Mouse (Mus musculus): ENCODE measurements around the gene Nprl2. TPM values are rescaled to one million over a fixed set of nuclear protein-coding genes. Genes with fewer than 3 reads are reported as not detected.
"Not testable (repeated sequence)": the region's sequence is repeated elsewhere in the genome, so short reads cannot be mapped to it uniquely, and the experiment has no call there.

Nprl2 gene
- polyA plus RNA-seq, 1 experiment = 64.1 TPM

DNA sequence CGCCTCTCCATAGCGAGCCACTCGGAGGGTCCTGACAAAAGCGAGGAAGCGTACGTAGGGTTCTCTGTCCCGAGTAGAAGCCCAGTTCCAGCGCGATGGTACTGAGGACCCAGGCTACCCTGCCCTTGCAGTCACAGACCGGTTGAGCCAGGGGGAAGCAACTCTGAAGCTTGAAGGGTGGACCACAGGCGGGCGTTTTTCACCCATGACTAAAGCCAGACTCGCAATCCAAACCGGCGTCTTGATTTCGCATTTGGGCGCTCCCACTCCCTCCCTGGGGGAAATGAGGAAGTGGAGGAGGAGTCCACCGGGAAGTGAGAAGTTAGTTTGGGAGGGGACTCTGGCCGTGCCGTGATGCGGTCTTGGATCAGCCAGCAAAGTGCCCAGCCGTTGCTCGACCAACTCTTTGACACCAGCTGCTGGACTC, 13.0 kb downstream of the Nprl2 start:
- Histone ChIP-seq H3K27ac (ENCODE audit: insufficient read depth, low read length) (peak overlapping the region; percentile 73), H3K4me3 (replicated peaks; ENCODE audit: insufficient read depth, low read depth, low read length) (peak overlapping the region; percentile 88), H3K4me1 (ENCODE audit: control insufficient read depth, insufficient read depth, low read length) (peaks cover 3% of the 10 kb centered on the region; the same call in 1 of the 2 replicates), H3K27me3 (ENCODE audit: control insufficient read depth, insufficient read depth, low read length) (no peaks in the 10 kb centered on the region)
- under 1% methylated on average over 23 of the region's 23 CpGs for WGBS
- no peak for DNase-seq
- TF ChIP-seq CTCF (IDR thresholded peaks at IDR 0.05; ENCODE audit: borderline replicate concordance, insufficient read depth, low read depth, low read length) (no peak), POLR2A (IDR thresholded peaks at IDR 0.05; ENCODE audit: borderline replicate concordance, insufficient read depth, low read length) (no peak)

DNA sequence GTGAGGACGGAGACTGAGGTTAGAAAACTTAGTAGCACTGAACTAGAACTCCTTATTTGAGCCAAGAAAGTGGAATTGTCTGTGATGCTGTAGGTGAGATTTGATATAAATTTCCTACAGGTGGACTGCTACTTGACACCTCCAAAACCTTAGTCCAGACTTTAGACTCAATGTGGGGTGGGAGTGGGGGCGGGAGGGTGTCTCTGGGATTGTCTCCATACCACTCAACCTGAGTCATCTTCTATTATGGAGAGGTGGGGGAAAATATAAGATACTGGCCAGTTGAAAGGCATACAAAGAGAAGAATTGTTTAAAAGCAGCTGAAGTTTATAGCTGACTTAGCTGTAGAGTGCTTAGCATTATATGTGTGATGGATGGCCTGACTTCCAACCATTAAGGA, 13.7 kb downstream of the Nprl2 start:
- DNase-seq = no peak
- H3K27ac ChIP-seq (ENCODE audit: insufficient read depth, low read length) = no peak overlapping the region
- WGBS = 36% methylated on average over 2 of the region's 2 CpGs
- H3K4me1 ChIP-seq (ENCODE audit: control insufficient read depth, insufficient read depth, low read length) = peaks cover 3% of the 10 kb centered on the region; the same call in 1 of the 2 replicates
- H3K27me3 ChIP-seq (ENCODE audit: control insufficient read depth, insufficient read depth, low read length) = no peaks in the 10 kb centered on the region
- peak overlapping the region; percentile 88 for H3K4me3 ChIP-seq (replicated peaks; ENCODE audit: insufficient read depth, low read depth, low read length)
- no peak for TF ChIP-seq CTCF (IDR thresholded peaks at IDR 0.05; ENCODE audit: borderline replicate concordance, insufficient read depth, low read depth, low read length)
- TF ChIP-seq POLR2A (IDR thresholded peaks at IDR 0.05; ENCODE audit: borderline replicate concordance, insufficient read depth, low read length) = no peak

DNA sequence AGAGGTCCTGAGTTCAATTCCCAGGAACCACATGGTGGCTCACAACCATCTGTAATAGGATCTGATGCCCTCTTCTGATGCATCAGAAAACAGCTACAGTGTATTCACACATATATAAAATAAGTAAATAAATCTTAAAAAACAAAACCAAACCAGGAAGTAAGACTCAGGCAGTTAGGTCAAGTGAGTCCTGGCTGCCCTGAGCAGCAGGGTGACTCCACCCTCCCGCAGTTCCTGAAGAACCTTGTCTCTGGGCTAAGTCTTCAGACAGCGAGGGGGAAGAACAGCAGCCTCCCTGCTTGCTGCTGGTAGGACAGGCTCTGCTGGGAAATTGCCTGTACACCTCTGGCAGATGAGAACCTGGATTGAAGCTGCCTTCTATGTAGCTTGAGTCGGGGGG, 14.3 kb downstream of the Nprl2 start:
- H3K27ac ChIP-seq (ENCODE audit: insufficient read depth, low read length) = no peak overlapping the region
- no peaks in the 10 kb centered on the region for H3K27me3 ChIP-seq (ENCODE audit: control insufficient read depth, insufficient read depth, low read length)
- no peak for DNase-seq
- 66% methylated on average over 3 of the region's 3 CpGs for WGBS
- no peak overlapping the region for H3K4me3 ChIP-seq (replicated peaks; ENCODE audit: insufficient read depth, low read depth, low read length)
- no peak for TF ChIP-seq POLR2A (IDR thresholded peaks at IDR 0.05; ENCODE audit: borderline replicate concordance, insufficient read depth, low read length)
- peaks cover 3% of the 10 kb centered on the region; the same call in 1 of the 2 replicates for H3K4me1 ChIP-seq (ENCODE audit: control insufficient read depth, insufficient read depth, low read length)

DNA sequence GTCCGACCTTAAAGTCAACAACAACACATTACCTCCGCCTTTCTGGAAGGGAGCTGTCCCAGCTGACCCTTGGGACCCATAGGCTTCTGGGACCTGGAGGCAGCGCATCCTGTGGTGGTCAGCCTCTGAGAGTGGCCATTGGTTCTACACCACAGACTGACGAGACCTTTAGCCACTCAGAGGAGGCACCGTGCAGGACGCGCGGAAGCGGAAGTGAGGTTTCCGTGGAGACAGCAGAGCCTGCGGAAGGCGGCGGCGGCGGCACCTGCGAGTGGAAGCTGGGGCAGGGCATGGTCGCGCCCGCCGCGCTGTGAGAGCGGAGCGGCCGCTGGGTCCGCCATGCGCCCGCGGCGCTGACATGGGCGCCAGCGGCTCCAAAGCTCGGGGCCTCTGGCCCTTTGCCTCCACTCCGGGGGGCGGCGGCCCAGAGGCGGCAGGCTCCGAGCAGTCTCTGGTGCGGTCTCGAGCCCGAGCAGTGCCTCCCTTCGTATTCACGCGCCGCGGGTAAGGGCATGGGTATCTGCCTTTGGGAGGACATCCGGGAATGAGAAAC, 21.1 kb downstream of the Nprl2 start, which contains the start of gene Tusc2:
Gene Tusc2, plus strand, starts transcription at position 227 of the 553 bp plus-strand sequence.
- H3K27ac ChIP-seq (ENCODE audit: insufficient read depth, low read length) = peak within 1 kb of the TSS; percentile 55; the same call in 1 of the 2 replicates
- TF ChIP-seq POLR2A (IDR thresholded peaks at IDR 0.05; ENCODE audit: borderline replicate concordance, insufficient read depth, low read length) (peak; percentile 69; the same call in 1 of the 2 replicates), CTCF (IDR thresholded peaks at IDR 0.05; ENCODE audit: borderline replicate concordance, insufficient read depth, low read depth, low read length) (no peak)

DNA sequence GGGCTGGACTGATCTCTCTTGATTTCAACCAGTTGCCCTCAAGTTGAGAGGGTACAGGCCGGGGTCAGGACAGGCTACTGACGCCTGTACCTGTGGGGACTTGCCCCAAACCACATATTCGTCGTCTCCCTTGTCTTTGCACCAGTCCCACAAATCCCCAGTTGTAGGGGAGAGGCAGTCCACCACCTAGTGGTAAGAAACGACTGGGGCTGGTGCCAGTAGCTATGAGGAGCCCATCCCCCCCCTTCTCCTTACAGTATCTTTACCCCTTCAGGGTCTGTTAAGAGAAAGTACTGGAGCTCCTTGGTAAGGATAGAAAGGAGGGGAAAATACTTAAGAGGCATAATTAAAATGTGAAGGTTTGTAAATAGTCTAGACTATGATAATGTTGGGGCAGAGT, 23.5 kb downstream of the Nprl2 start:
- H3K27ac ChIP-seq (ENCODE audit: insufficient read depth, low read length); H3K27me3 ChIP-seq (ENCODE audit: control insufficient read depth, insufficient read depth, low read length); H3K4me3 ChIP-seq (replicated peaks; ENCODE audit: insufficient read depth, low read depth, low read length); DNase-seq: not testable (repeated sequence)
- peaks cover 16% of the 10 kb centered on the region for H3K4me1 ChIP-seq (ENCODE audit: control insufficient read depth, insufficient read depth, low read length)
- WGBS = 45% methylated on average over 5 of the region's 5 CpGs

More for the DNA sequence above, 21.1 kb downstream of the Nprl2 start, which contains the start of gene Tusc2:
- H3K27me3 ChIP-seq (ENCODE audit: control insufficient read depth, insufficient read depth, low read length) = no peaks in the 10 kb centered on the region
- WGBS = under 1% methylated on average over 46 of the region's 46 CpGs
- H3K4me1 ChIP-seq (ENCODE audit: control insufficient read depth, insufficient read depth, low read length) = peaks cover 10% of the 10 kb centered on the region; the same call in 1 of the 2 replicates
- H3K4me3 ChIP-seq (replicated peaks; ENCODE audit: insufficient read depth, low read depth, low read length) = peak within 1 kb of the TSS; percentile 82
- peak; percentile 94 to 98 for DNase-seq

DNA sequence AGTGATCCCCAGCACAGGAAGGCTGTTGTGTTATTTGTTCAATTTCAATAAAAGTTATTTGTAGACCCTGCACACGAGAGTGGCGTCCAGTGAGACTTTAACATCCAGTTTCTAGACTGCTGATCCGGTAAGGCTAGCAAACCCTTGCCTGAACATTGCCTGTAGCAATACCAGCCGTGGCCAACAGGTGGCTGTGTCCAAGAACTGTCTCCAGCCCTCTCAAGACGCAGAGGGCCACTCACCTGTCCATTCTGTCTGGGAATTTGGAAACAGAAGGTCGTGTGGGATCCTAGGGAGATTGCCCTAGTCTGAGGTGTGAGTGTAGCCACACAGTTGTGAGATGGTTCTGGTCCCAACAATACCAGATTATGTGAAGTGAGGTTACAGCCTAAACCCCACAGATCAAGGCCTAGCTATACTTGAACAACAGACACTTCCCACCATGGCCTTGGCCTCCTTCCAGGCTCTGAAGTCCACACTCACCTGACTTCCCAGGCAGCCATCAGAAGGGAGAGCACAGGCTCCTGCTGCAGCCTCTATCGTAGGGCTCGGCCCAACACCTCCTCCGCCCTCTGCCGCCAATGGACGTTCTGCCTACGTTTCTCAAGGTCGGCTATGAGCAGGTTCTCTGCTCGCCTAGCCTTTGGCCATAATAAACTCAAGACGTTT, 24.1 kb downstream of the Nprl2 start:
- no peak overlapping the region for H3K4me3 ChIP-seq (replicated peaks; ENCODE audit: insufficient read depth, low read depth, low read length)
- TF ChIP-seq POLR2A (IDR thresholded peaks at IDR 0.05; ENCODE audit: borderline replicate concordance, insufficient read depth, low read length) (no peak), CTCF (IDR thresholded peaks at IDR 0.05; ENCODE audit: borderline replicate concordance, insufficient read depth, low read depth, low read length) (peak; percentile 86)
- no peaks in the 10 kb centered on the region for H3K27me3 ChIP-seq (ENCODE audit: control insufficient read depth, insufficient read depth, low read length)
- WGBS = 53% methylated on average over 15 of the region's 15 CpGs
- peaks cover 16% of the 10 kb centered on the region for H3K4me1 ChIP-seq (ENCODE audit: control insufficient read depth, insufficient read depth, low read length)
- no peak overlapping the region for H3K27ac ChIP-seq (ENCODE audit: insufficient read depth, low read length)
- peak; percentile 74 to 84 for DNase-seq

DNA sequence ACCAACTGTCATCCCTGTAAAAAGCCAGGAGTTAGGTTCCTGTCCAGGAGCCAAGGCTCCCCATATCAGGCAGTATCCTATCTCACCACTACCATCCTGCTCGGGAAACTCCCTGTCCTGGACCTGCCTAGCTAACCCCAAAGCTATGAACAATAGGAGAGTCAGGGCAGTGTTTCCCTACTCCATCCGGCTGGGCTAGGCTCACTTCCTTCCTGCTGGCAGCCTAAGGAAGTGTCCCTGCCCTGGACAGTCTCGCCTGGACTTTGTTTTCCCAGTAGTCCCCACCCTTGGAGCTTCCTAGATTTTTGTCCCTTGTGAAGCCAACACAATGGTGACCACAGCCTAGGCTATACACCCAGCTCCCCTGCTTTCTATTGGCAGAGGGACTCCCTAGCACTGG, 24.8 kb downstream of the Nprl2 start:
- TF ChIP-seq POLR2A (IDR thresholded peaks at IDR 0.05; ENCODE audit: borderline replicate concordance, insufficient read depth, low read length) = no peak
- no peak for TF ChIP-seq CTCF (IDR thresholded peaks at IDR 0.05; ENCODE audit: borderline replicate concordance, insufficient read depth, low read depth, low read length)
- H3K4me1 ChIP-seq (ENCODE audit: control insufficient read depth, insufficient read depth, low read length) = peaks cover 16% of the 10 kb centered on the region
- no peak overlapping the region for H3K4me3 ChIP-seq (replicated peaks; ENCODE audit: insufficient read depth, low read depth, low read length)
- no peaks in the 10 kb centered on the region for H3K27me3 ChIP-seq (ENCODE audit: control insufficient read depth, insufficient read depth, low read length)
- WGBS = 79% methylated on average over 3 of the region's 3 CpGs
- no peak for DNase-seq
- no peak overlapping the region for H3K27ac ChIP-seq (ENCODE audit: insufficient read depth, low read length)

DNA sequence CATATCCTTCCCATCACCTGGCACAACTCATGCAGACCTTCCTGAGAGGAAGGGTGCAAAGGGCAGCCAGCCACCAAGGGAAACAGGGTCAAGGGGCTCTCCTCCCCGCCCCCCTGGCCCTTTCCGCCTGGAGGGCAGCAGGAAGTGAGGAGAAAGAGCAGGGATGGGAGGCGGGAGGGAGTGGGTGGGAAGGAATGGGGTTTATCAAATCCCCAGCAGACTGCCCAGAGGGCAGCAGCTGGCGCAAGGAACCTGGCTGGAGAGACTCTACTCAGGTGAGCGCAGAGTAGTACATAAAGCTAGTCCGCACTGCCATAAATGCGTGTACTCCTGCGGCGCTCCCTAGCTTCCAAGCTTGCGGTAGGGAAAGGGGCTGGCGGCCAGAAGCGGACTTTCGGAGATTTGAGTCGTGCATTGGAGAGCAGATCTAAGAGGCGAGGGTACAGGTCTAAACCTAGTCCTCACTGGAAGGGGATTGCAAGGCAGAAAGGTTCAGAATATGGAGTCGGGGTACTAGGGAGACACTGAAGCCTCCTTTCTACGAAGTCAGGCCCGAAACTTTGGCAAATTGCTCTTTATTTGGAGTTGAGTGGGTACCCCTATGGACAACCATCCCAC, 25.8 kb downstream of the Nprl2 start, which contains the start of gene Hyal2:
Gene Hyal2, plus strand, starts transcription at position 244 of the 618 bp plus-strand sequence.
- Histone ChIP-seq H3K27me3 (ENCODE audit: control insufficient read depth, insufficient read depth, low read length) (no peaks in the 10 kb centered on the region), H3K4me3 (replicated peaks; ENCODE audit: insufficient read depth, low read depth, low read length) (peak within 1 kb of the TSS; percentile 63), H3K4me1 (ENCODE audit: control insufficient read depth, insufficient read depth, low read length) (peaks cover 16% of the 10 kb centered on the region), H3K27ac (ENCODE audit: insufficient read depth, low read length) (peak within 1 kb of the TSS; percentile 24; the same call in 1 of the 2 replicates)
- no peak for TF ChIP-seq POLR2A (IDR thresholded peaks at IDR 0.05; ENCODE audit: borderline replicate concordance, insufficient read depth, low read length)
- TF ChIP-seq CTCF (IDR thresholded peaks at IDR 0.05; ENCODE audit: borderline replicate concordance, insufficient read depth, low read depth, low read length) = no peak
- WGBS = 50% methylated on average over 18 of the region's 18 CpGs
- DNase-seq = no peak

All from cerebellum, adult 2 months (tissue).